Mouse (Mus musculus) G1E-ER4 (cell line): ENCODE results near the gene Slc16a7. TPM values are rescaled to one million over a fixed set of nuclear protein-coding genes. Genes with fewer than 3 reads are reported as not detected.

ENCODE experiments used
- GATA1 ChIP-seq: IDR thresholded peaks from one replicate; pipeline ENCODE4 v1.8.0; 2012; ENCODE audit warnings: low read length, inconsistent platforms
- polyA plus RNA-seq: library from polyadenylated mRNA; stranded (reverse); fragments of >175 nt; gene quantifications from 2 replicates; pipeline ENCODE4 v1.2.3, GENCODE M21; 2012

The Slc16a7 gene
- polyA plus RNA-seq, 1 experiment: not detected

- TF ChIP-seq GATA1: no peak
These were observed 218.1 kb downstream of the Slc16a7 start for GRCm38 (mm10) chr10:125171154-125171553.
